Mouse (Mus musculus) kidney, adult 2 months (tissue): ENCODE measurements at regions not wholly inside any gene's neighbourhood (a gene's known extent, or its start where the extent isn't known, plus 50 kb on each side); places are given as distances from the start of the nearest gene placed in this dataset.

Experiments
- CTCF ChIP-seq: fragments of 200-500 bp; conservative IDR thresholded peaks from 2 replicates; pipeline ENCODE4 v1.5.1; 2011; ENCODE audit warnings: low read depth, mild to moderate bottlenecking, control low read depth, low read length, moderate library complexity, mixed read lengths; ENCODE audit not compliant: insufficient read depth, insufficient read length
- POLR2A ChIP-seq: fragments of 200-500 bp; IDR thresholded peaks from one replicate; pipeline ENCODE4 v1.6.1; 2011; ENCODE audit warnings: low read depth, low read length, control low read depth

GRCm38 (mm10) chr14:106026815-106027214 lies 79.2 kb upstream of the Trim52 start:
- TF ChIP-seq CTCF (no peak), POLR2A (no peak)
